Mouse (Mus musculus): ENCODE results near the gene Rhot1. TPM values are rescaled to one million over a fixed set of nuclear protein-coding genes. Genes with fewer than 3 reads are reported as not detected.

The Rhot1 gene
- polyA plus RNA-seq, 1 experiment = 0.19 TPM

- Histone ChIP-seq H3K36me3 (ENCODE audit: control insufficient read depth) (no peaks in the 10 kb centered on the region), H3K9me3 (ENCODE audit: control insufficient read depth, low read length) (no peaks in the 10 kb centered on the region), H3K4me1 (ENCODE audit: control insufficient read depth) (no peaks in the 10 kb centered on the region), H3K27me3 (ENCODE audit: control insufficient read depth) (peaks cover 6% of the 10 kb centered on the region; the same call in 1 of the 2 replicates), H3K4me3 (replicated peaks) (no peak overlapping the region)
- TF ChIP-seq GATA1 (IDR thresholded peaks at IDR 0.05; ENCODE audit: low read length) (no peak), TAL1 (IDR thresholded peaks at IDR 0.05; ENCODE audit: low read length) (no peak)
Observed at GRCm38 (mm10) chr11:80311271-80311670, 102.5 kb downstream of the Rhot1 start.

DNA sequence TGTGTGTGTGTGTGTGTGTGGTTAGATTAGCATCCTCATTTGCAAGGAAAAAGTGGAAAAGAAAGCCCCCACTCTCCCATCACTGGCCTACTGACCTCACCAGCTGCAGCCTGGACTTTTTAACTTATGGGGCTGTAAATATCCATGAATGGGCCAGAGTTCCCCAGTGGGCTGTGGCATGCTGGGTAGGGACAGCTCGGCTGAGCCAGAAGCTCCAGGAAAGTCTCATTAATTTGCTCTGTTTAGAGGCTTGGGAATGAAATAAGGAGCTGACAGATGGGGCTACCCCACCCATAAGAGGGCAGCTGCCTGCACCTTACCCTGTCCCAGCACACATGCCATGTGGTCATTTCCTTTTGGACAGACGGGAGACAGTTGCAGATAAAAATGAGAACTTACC is 103.2 kb downstream of the Rhot1 start:
- Histone ChIP-seq H3K27me3 (ENCODE audit: control insufficient read depth) (peaks cover 6% of the 10 kb centered on the region; the same call in 1 of the 2 replicates), H3K36me3 (ENCODE audit: control insufficient read depth) (no peaks in the 10 kb centered on the region), H3K4me1 (ENCODE audit: control insufficient read depth) (no peaks in the 10 kb centered on the region), H3K9me3 (ENCODE audit: control insufficient read depth, low read length) (no peaks in the 10 kb centered on the region), H3K4me3 (replicated peaks) (no peak overlapping the region)
- TF ChIP-seq TAL1 (IDR thresholded peaks at IDR 0.05; ENCODE audit: low read length) (no peak), GATA1 (IDR thresholded peaks at IDR 0.05; ENCODE audit: low read length) (no peak)

GRCm38 (mm10) chr11:80312565-80312964 is 103.7 kb downstream of the Rhot1 start:
- H3K36me3 ChIP-seq (ENCODE audit: control insufficient read depth) = no peaks in the 10 kb centered on the region
- peaks cover 6% of the 10 kb centered on the region; the same call in 1 of the 2 replicates for H3K27me3 ChIP-seq (ENCODE audit: control insufficient read depth)
- no peaks in the 10 kb centered on the region for H3K4me1 ChIP-seq (ENCODE audit: control insufficient read depth)
- TF ChIP-seq TAL1 (IDR thresholded peaks at IDR 0.05; ENCODE audit: low read length) (no peak), GATA1 (IDR thresholded peaks at IDR 0.05; ENCODE audit: low read length) (no peak)
- H3K9me3 ChIP-seq (ENCODE audit: control insufficient read depth, low read length) = no peaks in the 10 kb centered on the region
- no peak overlapping the region for H3K4me3 ChIP-seq (replicated peaks)

- Histone ChIP-seq H3K27me3 (ENCODE audit: control insufficient read depth) (peaks cover 6% of the 10 kb centered on the region; the same call in 1 of the 2 replicates), H3K4me3 (replicated peaks) (no peak overlapping the region), H3K4me1 (ENCODE audit: control insufficient read depth) (no peaks in the 10 kb centered on the region), H3K9me3 (ENCODE audit: control insufficient read depth, low read length) (no peaks in the 10 kb centered on the region), H3K36me3 (ENCODE audit: control insufficient read depth) (no peaks in the 10 kb centered on the region)
- no peak for TF ChIP-seq TAL1 (IDR thresholded peaks at IDR 0.05; ENCODE audit: low read length)
- no peak for TF ChIP-seq GATA1 (IDR thresholded peaks at IDR 0.05; ENCODE audit: low read length)
Observed at GRCm38 (mm10) chr11:80313462-80313861, 104.6 kb downstream of the Rhot1 start.

- Histone ChIP-seq H3K4me3 (replicated peaks) (no peak overlapping the region), H3K9me3 (ENCODE audit: control insufficient read depth, low read length) (no peaks in the 10 kb centered on the region), H3K4me1 (ENCODE audit: control insufficient read depth) (no peaks in the 10 kb centered on the region), H3K36me3 (ENCODE audit: control insufficient read depth) (no peaks in the 10 kb centered on the region), H3K27me3 (ENCODE audit: control insufficient read depth) (peaks cover 6% of the 10 kb centered on the region; the same call in 1 of the 2 replicates)
- no peak for TF ChIP-seq TAL1 (IDR thresholded peaks at IDR 0.05; ENCODE audit: low read length)
- TF ChIP-seq GATA1 (IDR thresholded peaks at IDR 0.05; ENCODE audit: low read length) = no peak
Observed at GRCm38 (mm10) chr11:80313944-80314343, 105.1 kb downstream of the Rhot1 start.

DNA sequence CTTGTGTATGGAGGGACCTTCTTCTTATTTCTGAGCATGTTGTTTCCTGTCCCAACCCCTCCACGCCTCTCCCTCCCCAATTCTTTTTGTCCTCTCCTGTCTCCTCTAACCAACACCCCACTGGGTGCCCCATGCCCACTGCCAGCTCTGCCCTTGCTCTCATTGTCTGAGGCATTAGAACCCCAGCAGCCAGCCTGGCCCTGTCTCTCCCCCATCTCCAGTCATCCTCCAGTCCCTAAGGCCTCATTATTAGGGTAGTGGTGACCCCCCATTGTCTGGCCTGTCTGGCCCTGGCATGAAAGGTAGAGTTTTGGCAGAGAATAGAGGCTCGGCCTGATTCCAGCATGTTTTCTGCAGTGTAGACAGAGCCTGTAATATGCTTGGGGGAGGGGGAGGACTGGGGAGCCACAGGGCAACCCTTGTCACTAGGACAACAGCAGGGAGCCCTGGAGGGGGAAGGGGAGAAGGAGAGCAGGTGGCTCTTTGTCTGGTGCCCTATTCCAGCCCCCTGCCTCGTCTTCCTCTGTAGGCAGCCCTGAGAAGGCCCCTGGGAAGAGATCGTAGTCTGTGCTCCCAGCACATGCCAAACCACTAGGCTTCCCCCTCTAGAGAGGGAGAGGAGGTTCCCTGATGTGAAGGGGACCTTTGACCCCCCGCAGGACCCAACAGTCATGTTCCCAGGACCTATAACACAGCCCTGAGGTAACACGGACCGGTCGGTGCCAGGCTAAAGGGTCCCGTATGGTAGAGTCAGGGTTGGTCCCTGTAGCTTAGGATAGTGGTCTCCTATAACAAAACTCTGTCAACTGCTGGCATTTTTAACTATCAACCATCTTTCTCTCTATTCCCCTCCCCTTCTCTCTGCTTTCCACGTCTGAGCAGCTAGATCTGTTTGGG is 107.2 kb downstream of the Rhot1 start:
- Histone ChIP-seq H3K9me3 (ENCODE audit: control insufficient read depth, low read length) (no peaks in the 10 kb centered on the region), H3K4me3 (replicated peaks) (no peak overlapping the region), H3K36me3 (ENCODE audit: control insufficient read depth) (no peaks in the 10 kb centered on the region), H3K4me1 (ENCODE audit: control insufficient read depth) (no peaks in the 10 kb centered on the region), H3K27me3 (ENCODE audit: control insufficient read depth) (peaks cover 6% of the 10 kb centered on the region; the same call in 1 of the 2 replicates)
- no peak for TF ChIP-seq TAL1 (IDR thresholded peaks at IDR 0.05; ENCODE audit: low read length)
- TF ChIP-seq GATA1 (IDR thresholded peaks at IDR 0.05; ENCODE audit: low read length) = no peak

Other genes starting within 250 kb of the Rhot1 start
- gene Utp6, start 246.6 kb upstream of the Rhot1 start, polyA plus RNA-seq (2012) = 0.19 and 0.37 TPM in 2 replicates
- 0.95 and 1.1 TPM in 2 replicates for gene Suz12, start 215.9 kb upstream of the Rhot1 start, polyA plus RNA-seq (2012)
- gene Crlf3, start 128.0 kb upstream of the Rhot1 start, polyA plus RNA-seq (2012) = 4.8 TPM in 2 replicates
- gene Atad5, start 119.6 kb upstream of the Rhot1 start, polyA plus RNA-seq (2012) = 0.20 and 0.47 TPM in 2 replicates
- gene Tefm, start 66.8 kb upstream of the Rhot1 start, polyA plus RNA-seq (2012) = not detected in 2 replicates
- gene Adap2, start 54.9 kb upstream of the Rhot1 start, polyA plus RNA-seq (2012) = not detected in 2 replicates
- 0.03 TPM in 1 of 2 replicates, not detected in the other for gene Rnf135, start 25.2 kb upstream of the Rhot1 start, polyA plus RNA-seq (2012)
- gene Rhbdl3, start 91.9 kb downstream of the Rhot1 start, polyA plus RNA-seq (2012) = not detected in 2 replicates
- 0.15 and 0.29 TPM in 2 replicates for gene 5730455P16Rik, start 169.0 kb downstream of the Rhot1 start, polyA plus RNA-seq (2012)
- gene Zfp207, start 174.3 kb downstream of the Rhot1 start, polyA plus RNA-seq (2012) = 1.5 and 3.7 TPM in 2 replicates
- 4.0 and 5.0 TPM in 2 replicates for gene Psmd11, start 219.6 kb downstream of the Rhot1 start, polyA plus RNA-seq (2012)

Data from erythroblast, embryonic 14.5 days (primary cell).